Mouse (Mus musculus) heart, postnatal 4 days (tissue): ENCODE results near the gene Izumo2. TPM values are rescaled to one million over a fixed set of nuclear protein-coding genes. Genes with fewer than 3 reads are reported as not detected.

ENCODE experiments used
- total RNA-seq, 2 experiments: library from RNA; stranded (reverse); gene quantifications; 2 replicates each; pipeline ENCODE4 v1.2.3; 2021

Izumo2 gene
- total RNA-seq, 2 experiments from 2014 or later = not detected

Other genes with a start within 250 kb of the Izumo2 start
- 1 to 10 TPM; 2.2 TPM for gene Aspdh, start 243.4 kb upstream of the Izumo2 start, total RNA-seq
- 10 to 100 TPM; 71.8 to 81.4 TPM for gene Josd2, start 240.8 kb upstream of the Izumo2 start, total RNA-seq
- gene Emc10, start 212.2 kb upstream of the Izumo2 start, total RNA-seq = 10 to 100 TPM; 91.4 to 93.4 TPM
- gene Fam71e1, start 212.2 kb upstream of the Izumo2 start, total RNA-seq = 1 to 10 TPM; 6.3 to 6.7 TPM
- 10 to 100 TPM; 15.3 to 15.8 TPM for gene Mybpc2, start 184.1 kb upstream of the Izumo2 start, total RNA-seq
- gene Spib, start 176.7 kb upstream of the Izumo2 start, total RNA-seq = under 1 TPM; 0.43 to 0.76 TPM
- gene Pold1, start 159.9 kb upstream of the Izumo2 start, total RNA-seq = 10 to 100 TPM; 42.4 to 46.5 TPM
- gene Nr1h2, start 154.8 kb upstream of the Izumo2 start, total RNA-seq = 10 to 100 TPM; 45.5 to 47.2 TPM
- under 1 TPM; 0.50 to 0.59 TPM for gene Napsa, start 136.4 kb upstream of the Izumo2 start, total RNA-seq
- gene Kcnc3, start 118.1 kb upstream of the Izumo2 start, total RNA-seq = under 1 TPM; 0.38 to 0.43 TPM
- gene Myh14, start 37.9 kb upstream of the Izumo2 start, total RNA-seq = 10 to 100 TPM; 11.8 to 14.3 TPM
- 10 to 100 TPM; 28.4 to 28.9 TPM for gene Vrk3, start 39.7 kb downstream of the Izumo2 start, total RNA-seq
- gene Zfp473, start 42.3 kb downstream of the Izumo2 start, total RNA-seq = under 1 TPM; 0.19 to 0.20 TPM
- 10 to 100 TPM; 69.3 to 69.9 TPM for gene Nup62, start 107.3 kb downstream of the Izumo2 start, total RNA-seq
- 1 to 10 TPM; 1.4 to 2.0 TPM for gene Il4i1, start 107.6 kb downstream of the Izumo2 start, total RNA-seq
- gene Atf5, start 107.9 kb downstream of the Izumo2 start, total RNA-seq = 10 to 100 TPM; 34.9 to 37.2 TPM
- 10 to 100 TPM; 70.6 to 82.6 TPM for gene Akt1s1, start 140.2 kb downstream of the Izumo2 start, total RNA-seq
- 10 to 100 TPM; 33.0 to 38.0 TPM for gene Tbc1d17, start 140.3 kb downstream of the Izumo2 start, total RNA-seq
- gene Pnkp, start 148.4 kb downstream of the Izumo2 start, total RNA-seq = 10 to 100 TPM; 19.6 to 19.9 TPM
- 100 to 1,000 TPM; 237 to 248 TPM for gene Ptov1, start 161.0 kb downstream of the Izumo2 start, total RNA-seq
- 10 to 100 TPM; 74.6 to 76.3 TPM for gene Med25, start 184.0 kb downstream of the Izumo2 start, total RNA-seq
- 10 to 100 TPM; 10.7 to 10.8 TPM for gene Fuz, start 187.3 kb downstream of the Izumo2 start, total RNA-seq
- 10 to 100 TPM; 96.9 to 99.4 TPM for gene Ap2a1, start 220.8 kb downstream of the Izumo2 start, total RNA-seq
- not detected for gene Tsks, start 234.5 kb downstream of the Izumo2 start, total RNA-seq